Mouse (Mus musculus) cerebral cortex, adult 2 months (tissue): ENCODE measurements around the gene BC067074.

Experiments
- WGBS: fragments of 180-500 bp; shearing (Covaris S2); methylation state at CpG from one replicate; pipeline ENCODE4 v1.1.7; 2018; 5-methylcytosine and 5-hydroxymethylcytosine counted together

BC067074 gene

DNA sequence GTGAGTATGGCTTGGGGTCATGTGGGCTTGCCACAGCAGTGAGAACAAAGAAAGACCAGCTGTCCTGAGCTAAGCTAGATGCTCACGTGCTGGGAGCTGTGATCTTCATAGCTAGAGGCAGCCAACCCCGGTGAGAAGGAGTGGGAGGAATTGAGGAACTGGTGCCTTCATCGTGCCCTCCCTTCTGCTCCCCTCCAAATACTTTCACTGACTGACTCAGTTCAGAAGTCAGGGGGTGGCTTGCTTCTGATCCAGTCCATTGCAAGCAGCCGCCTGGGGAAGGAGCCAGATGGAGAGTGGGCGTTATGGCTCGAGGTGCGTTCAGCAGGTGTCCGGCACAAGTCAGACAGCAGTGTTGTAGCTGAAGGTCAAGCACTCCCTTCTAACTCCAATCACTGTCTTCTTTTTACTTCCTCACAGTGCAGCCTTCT is 86.0 kb downstream of the BC067074 start:
- 45% methylated on average over 8 of the region's 8 CpGs for whole genome bisulfite sequencing

DNA sequence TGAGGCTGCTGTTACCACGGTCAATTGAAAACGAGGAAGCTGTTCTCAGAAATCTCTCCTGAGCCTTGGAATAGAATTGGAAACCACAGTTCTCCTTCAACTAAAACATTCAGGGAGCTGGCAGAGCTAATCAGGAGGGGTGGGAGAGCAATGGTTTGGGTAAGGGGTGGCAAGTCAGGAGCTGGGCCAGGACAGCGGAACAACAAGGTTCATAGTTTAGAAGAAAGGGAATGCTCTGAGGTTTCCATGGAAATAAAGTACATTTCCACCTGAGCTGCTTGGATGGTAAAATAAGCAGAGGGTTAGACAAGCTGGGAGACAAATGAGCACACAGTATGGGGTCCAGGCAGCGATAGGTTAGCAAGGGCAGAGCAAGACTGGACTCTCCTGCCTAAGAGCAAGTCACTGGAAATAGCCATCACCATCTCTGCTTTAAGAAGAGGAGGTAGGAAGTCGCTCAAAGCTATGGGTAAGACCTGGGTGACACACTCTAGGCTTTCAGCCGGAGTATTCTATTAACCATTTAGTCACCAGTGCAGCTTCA is 86.9 kb downstream of the BC067074 start:
- WGBS, result 64% methylated on average over 6 of the region's 6 CpGs

DNA sequence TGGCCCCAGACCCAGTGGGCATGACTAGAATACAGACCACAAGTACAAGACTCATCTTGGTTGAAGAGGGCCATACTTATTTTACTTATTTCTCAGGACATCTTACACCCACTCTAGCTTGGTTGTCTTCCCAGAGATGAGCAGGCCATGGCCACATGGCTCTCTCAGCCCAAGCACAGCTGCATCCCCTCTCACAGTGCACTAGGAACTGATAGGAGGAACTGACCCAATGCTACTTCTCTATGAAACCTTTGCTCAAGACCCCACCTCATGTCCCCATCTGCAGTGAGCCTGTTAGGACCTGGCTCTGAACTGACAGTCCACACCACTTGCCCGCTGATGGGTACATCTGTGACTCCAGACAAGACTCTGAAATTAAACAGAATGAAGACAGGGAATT is 88.8 kb downstream of the BC067074 start:
- 89% methylated on average over 1 of the region's 1 CpGs for WGBS

DNA sequence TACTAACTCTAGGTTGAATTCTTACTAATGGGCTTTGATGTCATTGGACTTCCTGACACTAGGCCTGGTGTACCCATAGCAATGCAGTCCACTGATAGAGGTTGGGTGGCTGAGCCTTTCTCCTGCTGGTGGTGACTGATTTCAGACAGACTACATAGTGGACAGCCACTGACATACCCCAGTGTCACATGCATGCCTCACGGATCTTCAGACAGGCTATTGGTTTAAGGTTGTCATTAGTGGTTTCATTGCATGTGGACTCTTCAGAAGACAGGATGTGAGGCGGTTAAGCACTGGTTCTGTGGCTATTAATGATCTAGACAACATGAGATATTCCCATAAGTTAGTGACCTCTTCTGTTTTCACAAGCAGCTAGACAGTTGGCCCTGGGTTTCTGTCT is 89.2 kb downstream of the BC067074 start:
- 94% methylated on average over 2 of the region's 2 CpGs for WGBS

DNA sequence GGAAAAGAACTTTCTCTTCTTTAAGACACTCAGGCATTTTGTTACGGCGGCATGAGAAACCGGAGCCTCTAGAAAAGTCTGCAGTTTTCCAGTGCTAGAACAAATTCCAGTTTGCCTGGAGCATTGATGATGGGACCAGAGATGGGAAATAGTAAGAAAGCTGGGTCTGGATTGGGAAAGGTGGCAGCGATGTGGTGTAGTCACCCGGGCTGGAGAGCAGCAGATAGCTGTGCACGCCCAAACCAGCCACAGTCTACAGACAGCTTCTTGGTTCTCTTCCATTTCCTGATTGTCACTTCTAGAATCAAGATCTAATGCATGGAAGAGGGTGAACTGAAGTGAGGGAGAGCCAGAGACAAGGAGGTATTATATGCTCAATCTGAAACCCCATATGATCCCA is 100.4 kb downstream of the BC067074 start:
- 95% methylated on average over 6 of the region's 6 CpGs for WGBS

DNA sequence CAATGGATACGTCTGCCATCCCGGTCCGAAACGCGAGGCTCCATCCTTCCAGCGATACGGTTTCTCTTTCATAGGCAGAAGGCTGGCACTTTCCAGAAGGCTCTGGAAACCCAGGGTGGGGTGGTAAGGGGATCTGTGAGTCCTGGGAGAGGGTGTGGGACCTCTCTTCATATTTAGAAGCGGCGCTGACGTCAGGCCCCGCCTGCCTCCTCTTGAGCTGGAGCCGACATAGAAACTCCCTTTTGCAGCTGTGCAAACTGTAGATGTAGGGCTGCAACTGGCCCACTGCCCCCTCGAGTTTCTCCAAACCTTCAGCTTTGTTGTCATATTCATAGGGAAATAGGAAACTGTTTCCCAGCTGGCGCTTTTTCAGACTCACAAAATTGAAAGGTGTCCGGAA is 101.6 kb downstream of the BC067074 start:
- 57% methylated on average over 15 of the region's 15 CpGs for WGBS

DNA sequence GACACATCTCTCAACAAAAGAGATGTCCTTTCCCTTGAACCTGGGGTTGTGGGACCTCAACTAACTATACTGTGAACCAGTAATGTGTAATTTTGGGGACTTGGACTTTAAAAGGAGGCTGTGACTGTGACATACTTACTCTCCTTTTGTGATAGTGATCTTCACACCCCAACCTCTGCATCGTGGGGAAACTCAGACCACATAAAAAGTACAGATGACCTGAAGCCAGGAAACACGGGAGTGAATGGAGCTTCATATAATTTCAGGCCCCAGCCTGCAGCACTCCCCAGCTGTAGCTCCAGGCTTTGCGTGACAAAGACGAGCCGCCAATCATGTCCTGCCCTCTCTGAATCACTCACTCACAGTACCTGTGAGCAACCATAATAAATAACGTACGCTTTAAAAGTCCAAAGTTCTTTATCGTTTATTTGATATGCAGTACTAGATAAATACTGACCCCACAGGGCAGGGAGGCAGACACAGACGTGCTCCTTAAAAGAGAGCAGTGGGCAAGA is 104.1 kb downstream of the BC067074 start:
- 92% methylated on average over 9 of the region's 9 CpGs for WGBS

DNA sequence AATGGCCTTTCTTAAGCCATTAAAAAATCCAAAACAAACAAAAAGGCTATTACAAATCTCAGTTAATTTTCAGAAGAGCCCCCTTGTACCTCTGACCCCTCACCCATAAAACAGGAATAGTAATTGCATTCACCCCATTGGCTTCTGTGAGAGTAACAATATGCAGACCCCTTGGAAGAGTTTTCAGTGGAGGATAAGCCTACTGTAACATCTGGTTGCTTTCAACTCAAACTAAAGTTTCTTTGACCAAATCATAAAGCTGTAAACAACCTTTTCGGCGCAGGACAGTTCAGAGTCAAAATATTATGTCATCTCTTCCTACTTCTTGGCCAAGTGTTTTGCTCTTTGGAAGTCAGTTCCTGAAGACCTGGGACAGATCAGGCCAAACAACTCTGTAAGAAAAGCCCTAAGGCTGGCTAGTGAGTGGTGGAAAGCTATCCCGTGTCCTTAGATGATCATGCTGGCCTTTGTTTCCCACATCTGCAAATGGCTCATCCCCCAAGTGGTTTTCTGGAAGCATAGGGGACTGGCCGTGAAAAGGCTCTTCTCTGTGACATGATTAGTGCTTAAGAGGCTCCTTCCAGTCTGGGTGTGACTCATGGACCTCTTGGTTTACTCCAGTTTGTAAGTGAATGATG is 108.5 kb downstream of the BC067074 start:
- 87% methylated on average over 4 of the region's 4 CpGs for WGBS

DNA sequence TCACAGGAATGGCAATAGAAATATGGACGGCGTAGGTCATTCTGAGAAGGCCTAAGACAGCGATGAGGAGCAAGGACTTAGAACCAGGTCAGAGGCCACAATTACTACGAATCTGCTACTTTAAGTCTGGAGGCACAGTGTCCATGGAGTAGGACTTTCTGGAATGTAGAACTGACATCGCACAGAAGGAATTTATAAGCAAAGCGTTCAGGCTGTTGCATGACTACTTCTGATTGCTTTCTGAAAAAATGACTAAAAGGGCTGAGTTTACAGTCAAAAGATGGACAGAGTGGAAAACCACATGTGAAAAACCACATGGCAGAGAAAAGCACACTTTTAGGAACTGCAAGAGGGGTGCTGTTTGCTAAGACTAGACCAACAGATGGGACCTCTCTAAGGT is 110.7 kb downstream of the BC067074 start:
- WGBS, result 92% methylated on average over 6 of the region's 6 CpGs

DNA sequence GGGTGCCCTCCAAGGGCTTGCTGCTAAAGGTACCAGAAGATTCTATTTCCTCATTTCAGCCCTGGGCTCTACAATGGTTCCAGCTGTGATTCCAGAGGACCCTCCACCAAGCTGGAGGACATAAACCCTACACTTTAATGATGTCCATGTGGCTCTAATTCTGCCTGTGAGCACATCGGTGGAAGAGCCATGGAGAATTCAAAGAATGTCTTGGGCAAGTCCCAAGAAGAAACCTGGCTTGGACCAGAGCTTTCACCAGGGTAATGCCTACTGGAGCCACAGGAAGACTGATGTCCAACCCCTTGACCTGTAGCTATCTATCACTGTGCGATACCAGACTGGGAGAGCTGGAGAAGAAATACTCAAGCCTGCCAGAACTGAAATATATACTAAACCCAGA is 111.2 kb downstream of the BC067074 start:
- WGBS, result 92% methylated on average over 2 of the region's 2 CpGs

DNA sequence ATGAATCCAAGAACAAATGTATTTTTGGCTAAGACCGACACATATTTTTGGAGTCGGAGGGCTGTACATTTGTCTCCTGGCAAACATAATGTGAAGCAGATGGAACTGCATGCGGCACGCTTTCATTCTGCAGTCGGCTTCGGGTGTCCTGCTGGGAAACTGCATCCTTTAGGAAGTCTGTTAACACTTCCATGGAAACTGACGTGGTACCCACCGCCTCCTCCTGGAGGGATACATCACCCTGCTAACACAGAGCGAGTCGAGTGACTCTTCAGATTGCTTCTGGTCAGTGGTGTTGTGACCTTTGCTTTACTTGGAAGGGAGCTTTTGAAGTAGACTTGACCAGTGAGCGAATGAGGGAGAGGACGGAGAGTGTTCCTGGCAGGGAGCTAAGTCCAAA is 117.0 kb downstream of the BC067074 start:
- 44% methylated on average over 12 of the region's 12 CpGs for WGBS

DNA sequence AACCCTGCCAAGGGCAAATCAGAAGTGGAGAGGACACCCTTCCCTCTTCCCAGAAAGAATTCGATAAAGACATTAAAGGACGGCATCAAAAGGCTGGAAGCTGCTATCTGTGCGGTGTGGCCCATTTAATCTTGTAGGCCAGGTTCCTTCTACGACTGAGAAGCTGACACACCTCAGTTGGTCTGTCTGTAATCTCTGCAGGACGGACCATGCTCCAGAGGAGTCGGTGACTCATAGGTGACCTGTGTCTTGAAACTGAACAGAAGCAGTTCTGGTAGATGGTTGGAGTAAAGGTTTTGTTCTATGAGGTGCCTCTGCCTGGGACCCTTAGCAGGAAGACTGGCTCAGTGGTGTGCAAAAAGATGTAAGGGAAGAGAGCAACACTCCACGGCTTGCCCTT is 122.6 kb downstream of the BC067074 start:
- WGBS, result 95% methylated on average over 7 of the region's 7 CpGs

DNA sequence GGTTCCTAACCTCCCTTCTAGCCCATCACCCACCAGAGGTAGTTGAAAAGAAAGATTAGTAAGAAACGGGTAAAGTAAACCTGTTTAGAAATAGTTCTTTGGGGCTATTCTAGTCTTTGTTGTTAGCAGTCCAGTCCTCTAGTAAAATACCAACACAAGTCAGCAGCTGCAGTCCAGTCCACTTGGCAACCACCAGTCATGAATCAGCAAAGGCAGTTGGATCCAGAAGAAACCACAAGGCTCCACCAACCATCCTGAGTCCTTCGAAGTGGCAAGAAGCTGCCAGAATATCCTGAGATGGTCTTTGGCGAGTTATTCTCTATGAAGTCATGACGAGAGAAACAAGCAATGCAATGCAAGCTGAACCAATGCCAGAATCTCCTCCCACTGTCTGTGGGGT is 124.0 kb downstream of the BC067074 start:
- 94% methylated on average over 4 of the region's 4 CpGs for WGBS

DNA sequence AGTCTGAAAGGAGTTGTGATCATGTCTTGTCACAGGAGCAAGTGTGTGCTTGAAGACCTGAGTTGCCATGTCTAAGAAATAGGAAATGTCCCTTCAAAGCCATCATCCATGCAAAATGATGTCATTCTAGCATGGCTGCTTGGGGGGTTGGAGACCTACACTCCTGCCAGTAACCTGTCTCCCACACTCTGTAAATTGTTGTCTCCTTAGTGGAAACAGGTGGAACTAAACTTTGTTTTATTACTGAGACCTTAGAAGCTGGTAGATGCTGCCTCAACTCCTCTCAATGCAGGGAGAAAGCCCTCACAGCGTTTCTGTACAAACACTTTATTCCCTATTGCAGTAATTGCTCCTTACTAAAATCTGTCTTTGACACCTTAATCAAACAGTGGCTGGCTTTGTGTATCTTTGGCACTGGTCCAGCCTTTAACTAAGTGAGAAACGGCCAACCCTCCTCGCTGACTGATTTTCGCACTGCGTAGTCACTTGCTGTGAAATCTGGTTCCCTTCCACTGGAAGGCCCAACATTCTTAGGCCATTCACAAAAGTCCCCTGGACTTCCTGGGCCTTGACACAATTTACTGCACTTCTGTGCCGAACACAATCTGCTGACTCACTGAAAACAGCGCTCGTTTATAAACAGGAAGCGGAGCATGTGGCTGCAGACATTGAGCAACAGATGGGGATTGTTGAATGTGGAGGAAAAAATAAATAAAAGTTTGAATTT is 125.0 kb downstream of the BC067074 start:
- WGBS, result 36% methylated on average over 9 of the region's 9 CpGs

DNA sequence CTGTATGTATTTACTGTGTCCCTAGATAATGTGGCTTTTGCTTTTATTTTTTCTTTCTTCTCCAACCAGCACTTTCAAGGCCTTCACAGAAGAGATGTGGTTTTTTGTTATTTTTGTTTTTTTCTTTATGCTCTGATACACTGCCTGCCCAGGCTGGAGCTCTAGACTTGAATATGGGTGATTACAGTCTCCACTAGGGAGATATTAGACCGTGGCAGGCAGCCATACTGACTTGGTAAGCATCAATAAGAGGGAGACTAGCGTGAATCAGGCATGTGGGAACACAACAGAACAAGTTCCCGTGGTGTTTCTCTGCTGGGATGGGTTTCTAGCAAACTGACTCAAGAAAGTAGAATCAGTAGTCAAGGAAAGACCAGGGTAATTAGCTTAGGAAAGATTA is 125.7 kb downstream of the BC067074 start:
- WGBS, result 61% methylated on average over 3 of the region's 3 CpGs

DNA sequence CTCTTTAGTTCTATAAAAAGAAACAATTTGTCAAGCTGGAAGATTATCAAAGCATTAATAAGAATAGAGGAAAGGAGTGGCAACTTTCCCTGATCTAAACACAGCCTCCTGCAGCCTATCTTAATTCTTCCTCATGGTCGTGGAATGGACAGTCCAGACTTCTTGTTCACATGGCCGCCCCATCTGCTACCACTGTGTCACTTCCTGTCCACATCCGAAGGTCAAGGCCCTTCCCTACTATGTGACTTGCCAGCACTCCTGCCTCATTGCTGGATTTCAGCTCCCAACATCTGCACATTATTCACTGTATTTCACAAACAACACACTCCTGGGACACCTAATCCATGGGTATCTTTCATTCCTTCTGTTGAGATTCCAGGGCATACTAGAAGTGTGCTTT is 128.5 kb downstream of the BC067074 start:
- WGBS, result 78% methylated on average over 3 of the region's 3 CpGs

DNA sequence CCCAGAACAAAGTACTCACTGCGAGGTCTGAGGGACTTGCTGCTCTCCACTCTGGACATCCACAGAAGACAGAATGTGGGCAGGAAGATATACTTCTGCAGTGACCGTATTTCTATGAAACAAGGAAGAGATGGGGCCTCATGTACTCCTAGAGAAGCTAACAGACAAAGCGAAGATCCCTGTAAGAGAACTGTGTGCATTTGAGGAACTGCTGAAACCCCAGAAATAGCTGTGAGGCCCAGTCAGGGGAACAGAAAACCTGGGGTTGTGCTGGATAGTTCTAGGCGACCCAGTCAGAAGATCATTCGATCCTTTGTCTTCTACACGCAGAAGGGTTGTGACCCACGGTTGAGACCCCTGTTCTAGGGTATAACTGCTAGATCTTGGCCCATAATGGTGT is 130.9 kb downstream of the BC067074 start:
- WGBS, result 94% methylated on average over 7 of the region's 7 CpGs

DNA sequence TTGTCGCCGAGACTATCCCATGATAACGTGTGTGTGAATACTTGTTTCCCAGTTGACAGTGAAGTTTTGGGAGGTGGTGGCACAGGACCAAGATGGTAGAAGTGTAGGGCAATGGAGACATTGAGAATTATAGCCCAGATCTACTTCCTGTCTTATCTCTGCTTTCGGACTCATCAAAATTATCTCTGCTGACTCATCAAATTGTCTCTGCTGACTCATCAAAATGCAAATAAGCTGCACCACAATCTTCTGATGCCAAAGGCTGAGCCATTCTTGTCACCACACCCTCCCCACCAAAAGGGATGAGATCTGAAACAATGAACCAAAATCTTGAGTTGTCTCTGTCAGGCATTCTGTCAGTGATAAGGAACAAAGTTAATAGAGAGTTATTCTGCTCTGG is 132.9 kb downstream of the BC067074 start:
- 92% methylated on average over 4 of the region's 4 CpGs for WGBS
